Mouse (Mus musculus) embryonic fibroblast, embryonic 13.5 days (primary cell): ENCODE measurements at regions not wholly inside any gene's neighbourhood (a gene's known extent, or its start where the extent isn't known, plus 50 kb on each side); places are given as distances from the start of the nearest gene placed in this dataset.

ENCODE experiments used
- CTCF ChIP-seq: IDR thresholded peaks from 2 replicates; pipeline ENCODE4 v1.5.1; 2011; ENCODE audit warnings: mild to moderate bottlenecking, control low read depth, low read length, moderate library complexity, borderline replicate concordance; ENCODE audit not compliant: insufficient read depth
- POLR2A ChIP-seq: IDR thresholded peaks from 2 replicates; pipeline ENCODE4 v1.6.1; 2011; ENCODE audit warnings: low read depth, mild to moderate bottlenecking, control low read depth, low read length, moderate library complexity

GRCm38 (mm10) chr14:48053151-48053550 lies 67.5 kb upstream of the Peli2 start:
- TF ChIP-seq CTCF (no peak), POLR2A (no peak)
